Mouse (Mus musculus): ENCODE measurements around the gene Gm16485. TPM values are rescaled to one million over a fixed set of nuclear protein-coding genes. Genes with fewer than 3 reads are reported as not detected.

Gm16485 gene
- polyA plus RNA-seq, 1 experiment from 2014 or later: 0.21 TPM

Other genes starting within 250 kb of the Gm16485 start
- gene Pgr, start 72.0 kb upstream of the Gm16485 start, polyA plus RNA-seq (2015; fragmentation: Nextera tagmentation; extraction: Ambion mirVana): 1.3 and 1.7 TPM in 2 replicates

All from neural tube, embryonic 13.5 days (tissue).